ENCODE assay signal across 8 mouse cellular contexts in genomic region chr2:33542696-33543428, GRCm38 (mm10).
DNase-seq lines count a peak whose midpoint lies in the region; ATAC-seq and TF ChIP-seq lines count a peak whose summit lies in the region.

No protein-coding gene starts in this region.

- TF ChIP-seq POLR2A in thymus, adult 2 months (IDR thresholded peaks at IDR 0.05; ENCODE audit: control insufficient read depth, extremely low read depth, insufficient read depth, low read length, poor library complexity) = no peak

- no peaks in the 10 kb centered on the region for H3K9me3 ChIP-seq in forebrain, embryonic 11.5 days (ENCODE audit: control insufficient read depth, low read length)
- H3K9me3 ChIP-seq in midbrain, embryonic 16.5 days (replicated peaks; ENCODE audit: control insufficient read depth, low read length, poor library complexity, severe bottlenecking) = no peaks in the 10 kb centered on the region

- no peak overlapping the region for H3K9ac ChIP-seq in forebrain, embryonic 11.5 days (ENCODE audit: low read length)
- peak overlapping the region; percentile 42; the same call in 1 of the 2 replicates for H3K9ac ChIP-seq in midbrain, embryonic 16.5 days (ENCODE audit: low read depth, low read length)

- TF ChIP-seq CTCF in thymus, adult 2 months (IDR thresholded peaks at IDR 0.05; ENCODE audit: borderline replicate concordance, control insufficient read depth, extremely low read depth, insufficient read depth, low read length, poor library complexity) = no peak

- no peak overlapping the region for H3K27ac ChIP-seq in thymus, adult 2 months (ENCODE audit: control insufficient read depth, insufficient read depth, low read length)
- H3K27ac ChIP-seq in forebrain, embryonic 11.5 days (ENCODE audit: low read depth, low read length) = no peak overlapping the region; the same call in 1 of the 2 replicates
- peak overlapping the region; percentile 95 for H3K27ac ChIP-seq in midbrain, embryonic 16.5 days (ENCODE audit: low read length)

- peak; percentile 53 for DNase-seq in thymus, adult 2 months
- no peak for DNase-seq in thymus, adult 18-20 months
- DNase-seq in c-Kit-negative CD71-positive TER-119-positive erythroid progenitor cells, embryonic 14.5 days (ENCODE audit: low read depth, low spot score) = peak; percentile 11
- peak; percentile 79 for DNase-seq in forebrain, embryonic 11.5 days (ENCODE audit: low spot score)
- peak; percentile 58 to 84 for DNase-seq in left cerebral cortex, adult 8-10 months (ENCODE audit: low spot score in 2 of 2)

- WGBS in thymus, adult 2 months = 7% methylated on average over 11 of the region's 11 CpGs
- 2% methylated on average over 11 of the region's 11 CpGs for WGBS in forebrain, embryonic 11.5 days
- WGBS in midbrain, embryonic 16.5 days = 2% methylated on average over 11 of the region's 11 CpGs

- no peaks in the 10 kb centered on the region for H3K4me1 ChIP-seq in thymus, adult 2 months (replicated peaks; ENCODE audit: control insufficient read depth, insufficient read depth, low read length)
- H3K4me1 ChIP-seq in forebrain, embryonic 11.5 days (replicated peaks; ENCODE audit: control insufficient read depth, insufficient read depth, low read length) = peaks cover 18% of the 10 kb centered on the region; the same call in 1 of the 2 replicates
- H3K4me1 ChIP-seq in midbrain, embryonic 16.5 days (ENCODE audit: control insufficient read depth, insufficient read depth, low read length) = peaks cover 37% of the 10 kb centered on the region

- H3K36me3 ChIP-seq in thymus, adult 2 months (ENCODE audit: control insufficient read depth, insufficient read depth, low read length) = no peaks in the 10 kb centered on the region
- H3K36me3 ChIP-seq in forebrain, embryonic 11.5 days (ENCODE audit: control insufficient read depth, insufficient read depth, low read length) = no peaks in the 10 kb centered on the region
- H3K36me3 ChIP-seq in midbrain, embryonic 16.5 days (ENCODE audit: control insufficient read depth, insufficient read depth, low read length) = no peaks in the 10 kb centered on the region

- H3K4me3 ChIP-seq in thymus, adult 2 months (ENCODE audit: control insufficient read depth, insufficient read depth, low read length) = no peak overlapping the region
- H3K4me3 ChIP-seq in forebrain, embryonic 11.5 days (ENCODE audit: low read depth, low read length) = peak overlapping the region; percentile 41; the same call in 1 of the 2 replicates
- H3K4me3 ChIP-seq in midbrain, embryonic 16.5 days (ENCODE audit: low read depth, low read length) = peak overlapping the region; percentile 49

- ATAC-seq in forebrain, embryonic 11.5 days (replicated peaks; ENCODE audit: low FRiP score) = peak; percentile 18; the same call in 1 of the 2 replicates
- peak; percentile 42 for ATAC-seq in inflammation-experienced regulatory T-cells, adult 6 months
- peak; percentile 9; the same call in 1 of the 2 replicates for ATAC-seq in midbrain, embryonic 16.5 days
- ATAC-seq in granulocyte monocyte progenitor cell, adult 5-6 weeks (replicated peaks; ENCODE audit: poor library complexity, severe bottlenecking) = no peak

- peak overlapping the region; percentile 83 for H3K4me2 ChIP-seq in forebrain, embryonic 11.5 days (ENCODE audit: low read depth, low read length, severe bottlenecking)
- peak overlapping the region; percentile 92 for H3K4me2 ChIP-seq in midbrain, embryonic 16.5 days (ENCODE audit: low read length)

- H3K27me3 ChIP-seq in thymus, adult 2 months (ENCODE audit: control insufficient read depth, insufficient read depth, low read length) = peaks cover 6% of the 10 kb centered on the region; the same call in 1 of the 2 replicates
- peaks cover 36% of the 10 kb centered on the region for H3K27me3 ChIP-seq in forebrain, embryonic 11.5 days (ENCODE audit: control insufficient read depth, insufficient read depth, low read length)
- H3K27me3 ChIP-seq in midbrain, embryonic 16.5 days (ENCODE audit: control insufficient read depth, insufficient read depth, low read depth, low read length) = peaks cover 6% of the 10 kb centered on the region

Comparison
In these comparisons a context has a peak if more than half of its experiments do, and no peak if none do; other contexts are left out.
1. DNase-seq: peak in thymus, adult 2 months (single experiment), c-Kit-negative CD71-positive TER-119-positive erythroid progenitor cells, embryonic 14.5 days (single experiment), forebrain, embryonic 11.5 days (single experiment) and left cerebral cortex, adult 8-10 months (2 of 2); none in thymus, adult 18-20 months (0 of 2).